Mouse (Mus musculus) erythroblast, embryonic 14.5 days (primary cell): ENCODE data around the gene Ap1m2. TPM values are rescaled to one million over a fixed set of nuclear protein-coding genes. Genes with fewer than 3 reads are reported as not detected.
"Not testable (repeated sequence)": the region's sequence is repeated elsewhere in the genome, so short reads cannot be mapped to it uniquely, and the experiment has no call there.

ENCODE experiments used
- H3K27me3 ChIP-seq: 2 replicates; pipeline ENCODE4 v1.6.1; 2012; ENCODE audit warnings: inconsistent platforms; ENCODE audit not compliant: control insufficient read depth
- H3K36me3 ChIP-seq: 2 replicates; pipeline ENCODE4 v1.6.1; 2012; ENCODE audit warnings: mild to moderate bottlenecking, inconsistent platforms; ENCODE audit not compliant: control insufficient read depth
- H3K4me1 ChIP-seq: 2 replicates; pipeline ENCODE4 v1.6.1; 2012; ENCODE audit warnings: inconsistent platforms; ENCODE audit not compliant: control insufficient read depth
- H3K4me3 ChIP-seq: replicated peaks from 2 replicates; pipeline ENCODE3; 2012; ENCODE audit warnings: moderate library complexity, mild to moderate bottlenecking, inconsistent platforms
- H3K9me3 ChIP-seq: 2 replicates; pipeline ENCODE4 v1.6.1; 2012; ENCODE audit warnings: low read length, inconsistent platforms, mixed read lengths; ENCODE audit not compliant: control insufficient read depth
- GATA1 ChIP-seq: IDR thresholded peaks from 2 replicates; pipeline ENCODE4 v1.6.1; 2012; ENCODE audit warnings: low read length, inconsistent platforms, mixed read lengths
- TAL1 ChIP-seq: IDR thresholded peaks from 3 replicates; pipeline ENCODE4 v1.6.1; 2012; ENCODE audit warnings: low read length, inconsistent platforms, mixed read lengths
- polyA plus RNA-seq: library from polyadenylated mRNA; stranded (reverse); fragments of >175 nt; gene quantifications from 2 replicates; pipeline ENCODE4 v1.2.3, GENCODE M21; 2012

The Ap1m2 gene
- polyA plus RNA-seq, 1 experiment = not detected

DNA sequence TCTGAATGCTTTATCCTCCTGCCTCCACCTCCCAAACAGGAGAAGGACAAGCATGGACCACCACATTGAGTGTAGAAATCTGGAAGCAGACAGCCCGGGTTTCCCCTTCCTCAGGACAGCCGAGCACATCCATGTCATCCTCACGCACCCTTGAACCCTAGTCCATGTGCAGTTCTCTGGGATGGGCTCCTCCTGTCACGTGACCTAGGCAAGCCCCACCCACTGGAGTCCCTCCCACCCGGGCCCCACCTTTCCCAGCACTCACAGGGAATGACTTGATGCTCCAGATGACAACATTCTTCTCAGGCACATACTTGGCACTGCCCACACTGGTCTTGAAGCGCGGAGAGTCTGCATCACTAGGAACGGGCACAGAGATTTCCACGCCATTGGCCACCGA is 13.1 kb downstream of the Ap1m2 start:
- H3K27me3 ChIP-seq = peaks cover 3% of the 10 kb centered on the region; the same call in 1 of the 2 replicates
- peaks cover 6% of the 10 kb centered on the region for H3K4me1 ChIP-seq
- TF ChIP-seq TAL1 = no peak
- no peak for TF ChIP-seq GATA1
- H3K36me3 ChIP-seq = no peaks in the 10 kb centered on the region
- H3K9me3 ChIP-seq = peaks cover 8% of the 10 kb centered on the region; the same call in 1 of the 2 replicates
- H3K4me3 ChIP-seq = no peak overlapping the region

DNA sequence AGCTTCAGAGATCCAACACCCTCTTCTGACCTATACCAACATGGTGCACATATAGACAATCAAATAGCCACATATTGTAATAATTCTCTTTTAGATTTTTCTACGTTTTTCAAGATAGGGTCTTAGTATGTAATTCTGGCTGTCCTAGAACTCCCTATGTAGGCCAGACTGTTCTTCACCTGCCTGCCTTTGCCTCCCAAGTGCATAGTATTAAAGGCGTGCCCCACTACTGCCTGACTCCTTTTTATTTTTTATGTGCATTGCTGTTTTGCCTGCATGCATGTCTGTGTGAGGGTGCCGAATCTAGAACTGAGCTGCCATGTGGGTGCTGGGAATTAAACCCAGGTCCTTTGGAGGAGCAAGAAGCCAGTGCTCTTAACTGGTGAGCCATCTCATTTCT is 19.9 kb downstream of the Ap1m2 start:
- Histone ChIP-seq H3K4me3 (peak overlapping the region; percentile 79), H3K4me1 (peaks cover 30% of the 10 kb centered on the region), H3K36me3 (peaks cover 29% of the 10 kb centered on the region), H3K27me3 (peaks cover 3% of the 10 kb centered on the region; the same call in 1 of the 2 replicates), H3K9me3 (no peaks in the 10 kb centered on the region)
- TF ChIP-seq TAL1 = no peak
- TF ChIP-seq GATA1 = no peak

DNA sequence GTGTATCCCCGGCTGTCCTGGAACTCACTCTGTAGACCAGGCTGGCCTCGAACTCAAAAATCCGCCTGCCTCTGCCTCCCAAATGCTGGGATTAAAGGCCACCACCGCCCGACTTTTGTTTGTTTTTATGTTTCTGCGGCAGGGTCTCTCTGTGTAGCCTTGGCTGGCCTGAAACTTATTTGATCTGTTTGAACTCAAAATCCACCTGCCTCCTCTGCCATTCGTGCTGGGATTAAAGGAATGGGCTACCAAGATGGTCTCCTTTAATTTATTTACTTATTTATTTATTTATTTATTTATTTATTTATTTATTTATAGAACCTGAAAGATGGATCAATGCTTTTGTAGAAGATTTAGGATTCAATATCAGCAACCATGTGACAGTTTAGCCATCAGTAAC is 20.3 kb downstream of the Ap1m2 start:
- not testable (repeated sequence) for H3K9me3 ChIP-seq, H3K27me3 ChIP-seq
- Histone ChIP-seq H3K36me3 (peaks cover 33% of the 10 kb centered on the region), H3K4me3 (peak overlapping the region; percentile 79), H3K4me1 (peaks cover 34% of the 10 kb centered on the region)

DNA sequence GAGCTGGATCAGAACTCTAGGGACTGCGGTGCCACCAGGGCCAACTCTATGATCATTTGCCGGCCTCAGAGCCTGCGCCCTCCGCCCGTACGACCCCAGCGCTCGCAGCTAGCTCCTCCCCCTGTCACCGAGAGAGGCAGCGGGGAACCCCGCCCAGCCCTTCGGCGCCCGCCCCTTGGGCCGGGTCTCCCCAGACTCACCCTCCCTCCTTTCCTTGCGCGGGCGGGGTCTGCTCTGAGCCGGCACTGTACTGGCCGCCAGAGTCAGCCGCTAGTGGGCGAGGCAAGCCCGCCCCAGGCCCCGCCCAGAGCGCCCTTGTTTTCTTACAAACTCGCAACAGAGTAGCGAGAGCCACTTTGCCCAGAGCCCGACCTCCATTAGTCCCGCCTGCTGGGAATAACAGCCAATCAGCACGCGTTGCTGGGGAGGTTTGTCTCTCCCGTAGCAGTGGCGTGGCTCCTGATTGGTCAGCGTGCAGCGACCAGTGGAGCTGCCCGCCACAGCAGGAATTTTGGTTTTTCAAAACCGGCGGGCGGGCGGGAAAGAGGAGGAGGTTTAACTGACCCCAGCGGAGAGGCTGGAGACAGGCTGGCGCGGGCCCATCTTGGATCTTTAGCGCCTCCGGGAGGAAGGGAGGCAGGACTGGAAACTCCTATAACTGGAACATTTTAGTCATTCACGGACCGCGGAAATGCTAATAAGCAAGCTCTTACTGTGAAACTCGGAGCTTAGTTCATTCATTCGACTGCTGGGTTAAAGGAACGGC is 20.9 kb downstream of the Ap1m2 start, which contains the start of gene Cdkn2d:
Gene Cdkn2d (minus strand): TSS at position 386 of the 766 bp plus-strand sequence.
- H3K27me3 ChIP-seq = peaks cover under 1% of the 10 kb centered on the region; the same call in 1 of the 2 replicates
- TF ChIP-seq GATA1 = no peak
- TF ChIP-seq TAL1 = no peak
- H3K4me1 ChIP-seq = peaks cover 40% of the 10 kb centered on the region
- no peaks in the 10 kb centered on the region for H3K9me3 ChIP-seq
- H3K4me3 ChIP-seq = peak within 1 kb of the TSS; percentile 79
- peaks cover 40% of the 10 kb centered on the region for H3K36me3 ChIP-seq

DNA sequence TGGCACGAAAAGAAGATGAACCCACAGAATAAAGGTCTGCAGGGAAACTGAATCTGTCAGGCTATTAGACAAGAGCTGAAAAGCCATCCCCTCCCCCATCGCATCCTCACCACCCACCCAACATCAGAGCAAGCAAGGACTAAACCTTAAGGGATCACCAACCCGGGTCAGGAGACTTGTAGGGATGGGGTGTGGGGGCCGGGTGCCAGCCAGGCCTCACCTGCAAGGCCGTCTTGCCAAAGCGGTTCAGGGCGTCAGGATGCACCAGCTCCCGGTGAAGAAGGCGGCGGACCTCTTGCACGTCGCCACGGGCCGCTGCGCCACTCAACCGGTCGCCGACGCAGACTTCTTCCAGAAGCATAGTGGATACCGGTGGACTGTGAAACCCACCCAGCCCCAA is 21.5 kb downstream of the Ap1m2 start:
- Histone ChIP-seq H3K4me1 (peaks cover 45% of the 10 kb centered on the region), H3K36me3 (peaks cover 45% of the 10 kb centered on the region), H3K27me3 (no peaks in the 10 kb centered on the region), H3K4me3 (peak overlapping the region; percentile 79), H3K9me3 (no peaks in the 10 kb centered on the region)
- TF ChIP-seq TAL1 (no peak), GATA1 (no peak)

DNA sequence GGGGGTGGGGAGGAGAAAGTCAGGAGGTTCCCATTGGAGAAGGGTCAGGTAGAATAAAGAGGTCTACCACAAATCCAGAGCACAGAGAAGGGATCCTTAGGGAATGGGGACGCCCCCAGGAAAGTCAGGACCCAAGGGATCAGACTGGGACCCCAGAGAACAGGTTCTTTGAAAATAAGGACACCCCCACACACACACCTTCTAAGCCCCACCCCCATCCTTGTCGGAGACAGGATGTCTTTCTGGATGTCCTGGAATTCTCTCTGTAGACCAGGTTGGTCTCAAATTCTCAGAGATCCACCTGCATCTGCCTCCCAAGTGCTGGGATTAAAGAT is 22.8 kb downstream of the Ap1m2 start:
- TF ChIP-seq TAL1 (no peak), GATA1 (no peak)
- H3K4me1 ChIP-seq = peaks cover 50% of the 10 kb centered on the region
- peak overlapping the region; percentile 79 for H3K4me3 ChIP-seq
- no peaks in the 10 kb centered on the region for H3K9me3 ChIP-seq
- H3K36me3 ChIP-seq = peaks cover 57% of the 10 kb centered on the region
- H3K27me3 ChIP-seq = no peaks in the 10 kb centered on the region

DNA sequence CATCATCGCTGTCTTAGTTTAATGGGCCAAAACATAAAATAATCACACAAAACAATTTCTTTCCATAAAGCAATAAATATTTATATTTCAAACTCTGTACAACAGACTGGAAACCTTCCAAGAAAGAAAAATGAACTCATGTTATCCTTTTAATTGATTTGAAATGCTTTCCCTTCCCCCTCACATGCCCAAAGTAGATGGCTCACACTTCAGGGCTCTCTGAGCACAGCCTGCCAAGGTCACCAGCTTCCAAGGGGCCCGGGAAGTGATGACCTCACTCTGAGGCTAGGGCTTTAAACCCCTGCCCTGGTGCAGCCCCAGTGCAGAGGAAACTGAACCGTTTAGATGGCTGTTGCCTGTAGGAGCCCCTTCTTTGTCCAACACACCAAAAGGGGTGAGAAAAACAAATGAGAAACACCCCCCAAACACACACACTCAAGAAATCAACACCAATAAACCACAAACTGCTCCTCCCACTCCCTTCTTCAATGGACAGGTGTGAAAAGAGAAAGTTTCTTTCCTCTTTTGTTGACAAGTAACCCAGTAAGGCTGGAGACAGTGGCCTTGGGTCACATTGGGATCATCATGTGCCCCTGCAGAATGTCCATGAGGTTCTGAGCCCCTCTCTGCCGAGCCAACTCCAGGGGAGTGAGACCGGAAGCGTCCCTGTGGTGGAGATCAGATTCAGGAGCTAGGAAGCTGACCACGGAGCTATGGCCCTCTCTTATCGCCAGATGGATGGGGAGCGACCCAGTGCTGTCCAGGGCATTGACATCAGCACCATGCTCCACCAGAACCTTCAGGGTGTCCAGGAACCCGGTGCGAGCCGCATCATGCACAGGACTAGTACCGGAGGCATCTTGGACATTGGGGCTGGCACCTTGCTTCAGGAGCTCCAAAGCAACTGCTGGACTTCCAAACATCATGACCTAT is 23.5 kb downstream of the Ap1m2 start:
- Histone ChIP-seq H3K4me3 (peak overlapping the region; percentile 79), H3K9me3 (no peaks in the 10 kb centered on the region), H3K36me3 (peaks cover 64% of the 10 kb centered on the region), H3K4me1 (peaks cover 53% of the 10 kb centered on the region), H3K27me3 (no peaks in the 10 kb centered on the region)
- TF ChIP-seq GATA1 (no peak), TAL1 (no peak)

DNA sequence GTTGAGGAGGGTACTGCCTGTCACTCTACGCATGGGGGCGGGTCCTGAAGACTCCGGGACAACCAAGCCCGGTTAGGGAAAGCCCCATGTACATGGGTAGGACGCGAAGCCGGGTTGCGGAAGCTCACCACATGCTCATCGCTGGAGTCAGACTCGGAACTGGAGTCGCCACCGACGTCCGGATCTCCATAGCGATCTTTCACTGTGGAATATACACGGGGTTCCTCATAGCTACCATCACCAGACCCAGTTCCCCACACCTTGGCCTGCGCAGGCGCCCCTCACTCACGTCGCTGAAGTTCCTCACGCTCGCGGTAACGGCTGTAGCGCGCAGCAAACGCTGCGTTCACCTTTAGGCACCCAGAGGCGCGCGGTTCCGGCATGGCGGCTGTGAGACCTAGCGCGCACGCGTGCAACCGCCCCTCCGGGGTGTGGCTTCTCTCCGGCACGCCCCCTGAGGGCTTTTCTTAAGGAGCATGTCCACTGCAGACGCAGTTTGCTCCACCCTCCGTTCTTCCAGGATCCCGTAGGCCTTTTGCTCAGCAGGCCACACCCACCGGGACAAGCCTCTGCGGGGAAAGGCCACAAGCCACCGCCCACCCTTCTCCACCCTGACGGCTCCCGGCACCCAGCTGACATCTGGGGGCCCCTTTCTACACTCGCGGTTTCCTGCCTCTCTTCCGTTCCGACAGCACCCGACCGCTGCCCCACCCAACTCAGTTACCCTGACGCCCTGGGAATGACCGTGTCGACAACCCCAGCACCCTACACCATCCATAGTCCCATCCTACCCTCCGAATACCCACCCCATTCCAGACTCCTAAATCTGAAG is 24.4 kb downstream of the Ap1m2 start, which contains the start of gene Kri1:
Gene Kri1 (minus strand): TSS at position 399 of the 832 bp plus-strand sequence.
- Histone ChIP-seq H3K27me3 (no peaks in the 10 kb centered on the region), H3K4me1 (peaks cover 51% of the 10 kb centered on the region), H3K36me3 (peaks cover 69% of the 10 kb centered on the region), H3K9me3 (no peaks in the 10 kb centered on the region), H3K4me3 (peak within 1 kb of the TSS; percentile 79)
- TF ChIP-seq GATA1 = no peak
- no peak for TF ChIP-seq TAL1
